Mouse (Mus musculus): ENCODE measurements around the gene Clec2e. TPM values are rescaled to one million over a fixed set of nuclear protein-coding genes. Genes with fewer than 3 reads are reported as not detected.
"Not testable (repeated sequence)": the region's sequence is repeated elsewhere in the genome, so short reads cannot be mapped to it uniquely, and the experiment has no call there.

The Clec2e gene
- total RNA-seq, 1 experiment = not detected

DNA sequence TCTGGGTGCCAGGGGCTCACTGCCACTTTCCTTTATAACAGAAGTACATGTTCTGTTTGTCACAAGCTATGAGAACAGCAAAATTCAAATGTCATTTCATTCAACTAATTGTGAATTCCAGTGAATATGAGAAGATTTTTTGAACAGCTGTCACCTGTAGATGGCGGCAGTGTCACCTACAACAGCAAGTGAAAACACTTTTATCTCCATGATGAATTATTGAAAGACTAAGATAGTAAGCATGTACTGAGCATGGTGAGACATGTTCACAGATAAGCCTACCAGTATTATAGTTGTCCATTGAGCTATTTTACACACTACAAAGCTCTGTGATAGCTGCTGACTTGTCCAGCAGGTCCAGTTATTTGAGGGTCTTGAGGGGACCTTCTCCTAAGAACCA, 12.6 kb downstream of the Clec2e start:
- TF ChIP-seq ZNF384 (IDR thresholded peaks at IDR 0.05; ENCODE audit: low read depth, low read length) (no peak), MAFK (IDR thresholded peaks at IDR 0.05; ENCODE audit: insufficient read depth, low read depth, low read length) (no peak), CHD2 (IDR thresholded peaks at IDR 0.05; ENCODE audit: low read depth, low read length) (no peak), ZC3H11A (IDR thresholded peaks at IDR 0.05; ENCODE audit: borderline replicate concordance, low read depth, low read length) (no peak), HCFC1 (IDR thresholded peaks at IDR 0.05; ENCODE audit: borderline replicate concordance, insufficient read depth, low read length) (no peak)
- H3K27ac ChIP-seq (ENCODE audit: insufficient read depth, low read depth, low read length, poor library complexity, severe bottlenecking) = no peak overlapping the region
- H3K4me3 ChIP-seq (ENCODE audit: insufficient read depth in 1 of 2, low read depth in 1 of 2, low read length in 2 of 2, poor library complexity in 1 of 2, severe bottlenecking in 1 of 2) = no peak overlapping the region
- no peak overlapping the region for H3K9ac ChIP-seq (ENCODE audit: insufficient read depth, low read depth, low read length, poor library complexity, severe bottlenecking)
- in situ Hi-C loops (cut with MboI; ENCODE audit: low sequenced_read_pairs in 2 of 2, unreplicated experiment in 2 of 2) = no loop called here
- peaks cover 2% of the 10 kb centered on the region; the same call in 1 of the 2 replicates for H3K9me3 ChIP-seq (ENCODE audit: control insufficient read depth, insufficient read depth, low read depth, low read length)
- H3K36me3 ChIP-seq (ENCODE audit: control insufficient read depth, insufficient read depth, low read length, poor library complexity, severe bottlenecking) = no peaks in the 10 kb centered on the region
- no peaks in the 10 kb centered on the region for H3K4me1 ChIP-seq (ENCODE audit: control insufficient read depth in 2 of 2, insufficient read depth in 2 of 2, low read length in 2 of 2, poor library complexity in 1 of 2)
- no peak for DNase-seq (ENCODE audit: low read depth, low spot score)

DNA sequence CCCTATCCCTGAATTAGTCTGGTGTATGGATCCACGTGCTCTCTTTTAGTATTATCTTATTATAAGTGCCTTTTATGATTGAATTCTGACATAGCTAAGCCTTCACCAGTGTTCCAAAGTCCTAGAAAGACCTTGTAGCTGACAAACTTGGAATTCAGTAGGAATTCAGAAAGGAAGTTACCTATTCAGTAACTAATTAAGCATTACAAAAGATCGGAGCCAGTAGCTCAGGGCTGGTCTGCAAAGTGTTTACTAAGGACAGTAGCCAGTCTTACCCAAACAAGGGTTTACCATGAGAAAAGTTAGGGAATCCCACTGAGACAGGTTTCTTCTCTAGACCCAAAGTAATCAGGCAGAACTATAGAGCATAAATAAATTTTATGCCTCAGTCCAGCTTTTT, 14.7 kb downstream of the Clec2e start:
- in situ Hi-C loops (cut with MboI; ENCODE audit: low sequenced_read_pairs in 2 of 2, unreplicated experiment in 2 of 2); H3K27ac ChIP-seq (ENCODE audit: insufficient read depth, low read depth, low read length, poor library complexity, severe bottlenecking); H3K4me3 ChIP-seq (ENCODE audit: insufficient read depth in 1 of 2, low read depth in 1 of 2, low read length in 2 of 2, poor library complexity in 1 of 2, severe bottlenecking in 1 of 2); DNase-seq (ENCODE audit: low read depth, low spot score); H3K4me1 ChIP-seq (ENCODE audit: control insufficient read depth in 2 of 2, insufficient read depth in 2 of 2, low read length in 2 of 2, poor library complexity in 1 of 2); H3K9ac ChIP-seq (ENCODE audit: insufficient read depth, low read depth, low read length, poor library complexity, severe bottlenecking); H3K9me3 ChIP-seq (ENCODE audit: control insufficient read depth, insufficient read depth, low read depth, low read length); H3K36me3 ChIP-seq (ENCODE audit: control insufficient read depth, insufficient read depth, low read length, poor library complexity, severe bottlenecking): not testable (repeated sequence)

DNA sequence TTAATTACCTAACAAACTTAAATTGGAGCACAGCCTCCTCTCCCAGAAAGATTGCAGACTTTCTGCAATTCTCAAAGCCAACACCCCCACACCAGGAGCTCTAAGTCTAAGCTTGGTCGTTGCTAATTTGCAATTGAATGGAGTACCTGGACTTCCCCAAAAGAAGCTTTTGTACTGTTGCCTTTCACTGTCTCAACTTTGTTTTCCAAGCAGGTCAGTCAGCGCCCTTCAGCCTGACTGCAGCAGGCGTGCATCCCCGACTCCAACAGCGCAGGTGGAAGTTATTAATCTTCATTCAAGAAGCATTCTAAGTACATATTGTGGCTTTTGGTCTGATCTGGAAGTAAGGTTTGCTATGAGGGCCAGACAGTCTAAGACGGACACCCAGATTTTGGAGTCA, 15.6 kb downstream of the Clec2e start:
- Histone ChIP-seq H3K4me1 (ENCODE audit: control insufficient read depth in 2 of 2, insufficient read depth in 2 of 2, low read length in 2 of 2, poor library complexity in 1 of 2) (no peaks in the 10 kb centered on the region), H3K9me3 (ENCODE audit: control insufficient read depth, insufficient read depth, low read depth, low read length) (peaks cover 2% of the 10 kb centered on the region; the same call in 1 of the 2 replicates), H3K27ac (ENCODE audit: insufficient read depth, low read depth, low read length, poor library complexity, severe bottlenecking) (no peak overlapping the region), H3K36me3 (ENCODE audit: control insufficient read depth, insufficient read depth, low read length, poor library complexity, severe bottlenecking) (no peaks in the 10 kb centered on the region), H3K9ac (ENCODE audit: insufficient read depth, low read depth, low read length, poor library complexity, severe bottlenecking) (no peak overlapping the region), H3K4me3 (ENCODE audit: insufficient read depth in 1 of 2, low read depth in 1 of 2, low read length in 2 of 2, poor library complexity in 1 of 2, severe bottlenecking in 1 of 2) (no peak overlapping the region)
- DNase-seq (ENCODE audit: low read depth, low spot score) = no peak
- TF ChIP-seq HCFC1 (IDR thresholded peaks at IDR 0.05; ENCODE audit: borderline replicate concordance, insufficient read depth, low read length) (no peak), MAFK (IDR thresholded peaks at IDR 0.05; ENCODE audit: insufficient read depth, low read depth, low read length) (no peak), ZC3H11A (IDR thresholded peaks at IDR 0.05; ENCODE audit: borderline replicate concordance, low read depth, low read length) (no peak), ZNF384 (IDR thresholded peaks at IDR 0.05; ENCODE audit: low read depth, low read length) (no peak), CHD2 (IDR thresholded peaks at IDR 0.05; ENCODE audit: low read depth, low read length) (no peak)
- in situ Hi-C loops (cut with MboI; ENCODE audit: low sequenced_read_pairs in 2 of 2, unreplicated experiment in 2 of 2) = no loop called here

DNA sequence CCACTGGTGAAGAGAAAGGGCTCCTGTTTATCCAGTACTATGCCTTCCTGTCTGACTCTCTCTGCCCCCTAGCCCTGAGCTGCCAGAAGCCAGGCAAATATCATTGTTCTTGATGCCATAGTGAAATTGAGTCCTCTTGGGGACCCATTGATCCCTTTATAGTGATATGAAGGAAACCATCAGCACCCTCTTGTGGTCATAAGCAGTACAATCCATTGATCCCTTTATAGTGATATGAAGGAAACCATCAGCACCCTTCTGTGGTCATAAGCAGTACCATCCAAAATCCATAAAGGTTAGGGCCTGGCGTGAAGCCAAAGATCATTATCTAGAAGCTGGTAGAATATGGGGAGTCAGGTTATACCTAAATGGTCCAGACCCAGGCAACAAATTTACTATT, 33.7 kb downstream of the Clec2e start:
- H3K4me3 ChIP-seq (ENCODE audit: insufficient read depth in 1 of 2, low read depth in 1 of 2, low read length in 2 of 2, poor library complexity in 1 of 2, severe bottlenecking in 1 of 2) = no peak overlapping the region
- TF ChIP-seq HCFC1 (IDR thresholded peaks at IDR 0.05; ENCODE audit: borderline replicate concordance, insufficient read depth, low read length) (no peak), CHD2 (IDR thresholded peaks at IDR 0.05; ENCODE audit: low read depth, low read length) (no peak), ZC3H11A (IDR thresholded peaks at IDR 0.05; ENCODE audit: borderline replicate concordance, low read depth, low read length) (no peak), MAFK (IDR thresholded peaks at IDR 0.05; ENCODE audit: insufficient read depth, low read depth, low read length) (no peak), ZNF384 (IDR thresholded peaks at IDR 0.05; ENCODE audit: low read depth, low read length) (no peak)
- no peak overlapping the region for H3K9ac ChIP-seq (ENCODE audit: insufficient read depth, low read depth, low read length, poor library complexity, severe bottlenecking)
- in situ Hi-C loops (cut with MboI; ENCODE audit: low sequenced_read_pairs in 2 of 2, unreplicated experiment in 2 of 2) = no loop called here
- H3K36me3 ChIP-seq (ENCODE audit: control insufficient read depth, insufficient read depth, low read length, poor library complexity, severe bottlenecking) = no peaks in the 10 kb centered on the region
- no peaks in the 10 kb centered on the region for H3K4me1 ChIP-seq (ENCODE audit: control insufficient read depth in 2 of 2, insufficient read depth in 2 of 2, low read length in 2 of 2, poor library complexity in 1 of 2)
- H3K27ac ChIP-seq (ENCODE audit: insufficient read depth, low read depth, low read length, poor library complexity, severe bottlenecking) = no peak overlapping the region
- H3K9me3 ChIP-seq (ENCODE audit: control insufficient read depth, insufficient read depth, low read depth, low read length) = no peaks in the 10 kb centered on the region; the same call in none of the 2 replicates
- no peak for DNase-seq (ENCODE audit: low read depth, low spot score)

DNA sequence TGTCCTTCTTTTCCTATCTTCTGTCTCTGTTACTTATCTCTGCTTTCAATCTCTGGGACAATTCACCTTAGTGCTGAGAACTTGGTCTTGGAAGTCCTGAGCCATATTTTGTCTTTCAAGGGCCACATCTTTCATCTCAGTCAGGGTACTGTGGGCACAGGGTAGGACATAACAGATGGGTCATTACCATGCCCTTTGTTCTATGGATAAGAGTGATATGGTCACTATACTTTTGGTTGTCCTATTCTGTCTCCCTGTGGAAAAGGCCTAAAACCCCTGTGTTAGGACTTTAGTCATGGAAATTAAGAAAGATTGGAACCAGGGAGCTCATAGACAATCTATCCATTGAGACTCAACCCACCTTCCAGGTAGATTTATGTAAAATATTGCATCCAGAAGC, 34.2 kb downstream of the Clec2e start:
- in situ Hi-C loops (cut with MboI; ENCODE audit: low sequenced_read_pairs in 2 of 2, unreplicated experiment in 2 of 2) = no loop called here

More for the DNA sequence above, 34.2 kb downstream of the Clec2e start:
- no peak overlapping the region for H3K9ac ChIP-seq (ENCODE audit: insufficient read depth, low read depth, low read length, poor library complexity, severe bottlenecking)
- no peak for TF ChIP-seq MAFK (IDR thresholded peaks at IDR 0.05; ENCODE audit: insufficient read depth, low read depth, low read length)
- no peak for TF ChIP-seq ZC3H11A (IDR thresholded peaks at IDR 0.05; ENCODE audit: borderline replicate concordance, low read depth, low read length)
- no peak for TF ChIP-seq CHD2 (IDR thresholded peaks at IDR 0.05; ENCODE audit: low read depth, low read length)
- no peak for TF ChIP-seq HCFC1 (IDR thresholded peaks at IDR 0.05; ENCODE audit: borderline replicate concordance, insufficient read depth, low read length)
- no peak for TF ChIP-seq ZNF384 (IDR thresholded peaks at IDR 0.05; ENCODE audit: low read depth, low read length)
- no peak for DNase-seq (ENCODE audit: low read depth, low spot score)
- no peaks in the 10 kb centered on the region; the same call in none of the 2 replicates for H3K9me3 ChIP-seq (ENCODE audit: control insufficient read depth, insufficient read depth, low read depth, low read length)
- H3K27ac ChIP-seq (ENCODE audit: insufficient read depth, low read depth, low read length, poor library complexity, severe bottlenecking) = no peak overlapping the region
- no peaks in the 10 kb centered on the region for H3K4me1 ChIP-seq (ENCODE audit: control insufficient read depth in 2 of 2, insufficient read depth in 2 of 2, low read length in 2 of 2, poor library complexity in 1 of 2)
- H3K4me3 ChIP-seq (ENCODE audit: insufficient read depth in 1 of 2, low read depth in 1 of 2, low read length in 2 of 2, poor library complexity in 1 of 2, severe bottlenecking in 1 of 2) = no peak overlapping the region
- H3K36me3 ChIP-seq (ENCODE audit: control insufficient read depth, insufficient read depth, low read length, poor library complexity, severe bottlenecking) = no peaks in the 10 kb centered on the region

All from ES-E14 (cell line).